Mouse (Mus musculus) G1E (cell line): ENCODE data around the gene Mtor. TPM values are rescaled to one million over a fixed set of nuclear protein-coding genes. Genes with fewer than 3 reads are reported as not detected.

Source experiments
- ATAC-seq: 2 replicates; pipeline ENCODE4 v1.8.0; 2016; ENCODE audit warnings: mild to moderate bottlenecking; ENCODE audit not compliant: insufficient number of reproducible peaks, poor library complexity, low FRiP score, severe bottlenecking; ENCODE audit errors: extremely low read depth
- DNase-seq: peaks from one replicate; pipeline ENCODE4 v3.0.0; 2012; ENCODE audit warnings: low spot score
- H3K27me3 ChIP-seq: 2 replicates; pipeline ENCODE4 v1.6.1; 2012; ENCODE audit warnings: mild to moderate bottlenecking, low read length, inconsistent platforms; ENCODE audit not compliant: insufficient read depth
- H3K36me3 ChIP-seq: replicated peaks from 2 replicates; pipeline ENCODE3; 2012; ENCODE audit warnings: mild to moderate bottlenecking, inconsistent platforms
- H3K4me1 ChIP-seq: 2 replicates; pipeline ENCODE4 v1.6.1; 2012; ENCODE audit warnings: low read depth, low read length, inconsistent platforms, mixed read lengths; ENCODE audit not compliant: insufficient read depth
- H3K4me3 ChIP-seq: 2 replicates; pipeline ENCODE4 v1.5.1; 2012; ENCODE audit warnings: low read depth, mild to moderate bottlenecking, inconsistent platforms, low read length, moderate library complexity, mixed read lengths
- H3K9me3 ChIP-seq: replicated peaks from 2 replicates; pipeline ENCODE4 v1.6.1; 2012; ENCODE audit warnings: inconsistent platforms
- CTCF ChIP-seq: IDR thresholded peaks from 2 replicates; pipeline ENCODE4 v1.5.1; 2012; ENCODE audit warnings: low read depth, low read length, inconsistent platforms, mixed read lengths
- GATA1 ChIP-seq: IDR thresholded peaks from 2 replicates; pipeline ENCODE4 v1.6.1; 2012; ENCODE audit warnings: borderline replicate concordance, low read length, inconsistent platforms, mixed read lengths
- GATA2 ChIP-seq: IDR thresholded peaks from 2 replicates; pipeline ENCODE4 v1.6.1; 2012; ENCODE audit warnings: low read depth, low read length, inconsistent platforms, borderline replicate concordance
- POLR2AphosphoS5 ChIP-seq: IDR thresholded peaks from 2 replicates; pipeline ENCODE4 v1.6.1; 2012; ENCODE audit warnings: low read depth, low read length, inconsistent platforms; ENCODE audit not compliant: insufficient replicate concordance
- TAL1 ChIP-seq: conservative IDR thresholded peaks from 2 replicates; pipeline ENCODE4 v1.6.1; 2012; ENCODE audit warnings: low read depth, low read length, inconsistent platforms, mixed read lengths
- polyA plus RNA-seq: library from polyadenylated mRNA; stranded (reverse); fragments of >175 nt; gene quantifications from 2 replicates; pipeline ENCODE4 v1.2.3, GENCODE M21; 2012
- total RNA-seq, 2 experiments: library from RNA; stranded (forward) in 1 of 2; stranded (reverse) in 1 of 2; fragments of 200-1000 nt in 1 of 2; fragments of >200 nt in 1 of 2; fragmentation: Nextera tagmentation in 1 of 2; gene quantifications; 2 replicates each; pipeline ENCODE4 v1.2.3; 2014 to 2017

The Mtor gene
- total and polyA plus RNA-seq, 3 experiments = 11.3 to 41.7 (median 13.8) TPM

GRCm38 (mm10) chr4:148601871-148602270 lies 153.5 kb downstream of the Mtor start:
- no peak for TF ChIP-seq GATA2
- no peak for TF ChIP-seq CTCF
- TF ChIP-seq POLR2AphosphoS5 = no peak
- no peak for TF ChIP-seq GATA1
- TF ChIP-seq TAL1 = no peak
- H3K4me3 ChIP-seq = no peak overlapping the region
- H3K9me3 ChIP-seq = peaks cover 2% of the 10 kb centered on the region; the same call in 1 of the 2 replicates
- no peaks in the 10 kb centered on the region for H3K27me3 ChIP-seq
- H3K36me3 ChIP-seq = peaks cover 89% of the 10 kb centered on the region
- peaks cover 20% of the 10 kb centered on the region for H3K4me1 ChIP-seq
- ATAC-seq = no peak
- no peak for DNase-seq

GRCm38 (mm10) chr4:148602357-148603120 lies 154.1 kb downstream of the Mtor start, which contains the start of gene Masp2:
TSS of gene Masp2 (plus strand) at chr4:148602554.
- no peaks in the 10 kb centered on the region for H3K27me3 ChIP-seq
- peaks cover 88% of the 10 kb centered on the region for H3K36me3 ChIP-seq

GRCm38 (mm10) chr4:148603376-148604139 lies 155.1 kb downstream of the Mtor start:
- peaks cover 86% of the 10 kb centered on the region for H3K36me3 ChIP-seq
- H3K4me1 ChIP-seq = peaks cover 19% of the 10 kb centered on the region
- H3K9me3 ChIP-seq = no peaks in the 10 kb centered on the region
- ATAC-seq = no peak
- TF ChIP-seq GATA2 (no peak), POLR2AphosphoS5 (no peak), GATA1 (no peak), CTCF (no peak), TAL1 (no peak)
- DNase-seq = no peak
- H3K4me3 ChIP-seq = no peak overlapping the region
- H3K27me3 ChIP-seq = no peaks in the 10 kb centered on the region

More at GRCm38 (mm10) chr4:148602357-148603120, 154.1 kb downstream of the Mtor start, which contains the start of gene Masp2:
- DNase-seq = no peak
- Histone ChIP-seq H3K4me3 (no peak within 1 kb of the TSS), H3K9me3 (peaks cover 2% of the 10 kb centered on the region; the same call in 1 of the 2 replicates), H3K4me1 (peaks cover 20% of the 10 kb centered on the region)
- ATAC-seq = no peak
- no peak for TF ChIP-seq GATA2
- no peak for TF ChIP-seq POLR2AphosphoS5
- no peak for TF ChIP-seq TAL1
- TF ChIP-seq CTCF = no peak
- no peak for TF ChIP-seq GATA1

- Histone ChIP-seq H3K4me1 (peaks cover 19% of the 10 kb centered on the region), H3K27me3 (no peaks in the 10 kb centered on the region), H3K36me3 (peaks cover 88% of the 10 kb centered on the region), H3K9me3 (no peaks in the 10 kb centered on the region), H3K4me3 (no peak overlapping the region)
- no peak for ATAC-seq
- DNase-seq = no peak
- TF ChIP-seq GATA1 (no peak), GATA2 (no peak), CTCF (no peak), POLR2AphosphoS5 (no peak), TAL1 (no peak)
These were observed 155.7 kb downstream of the Mtor start for GRCm38 (mm10) chr4:148604141-148604540.

- H3K4me1 ChIP-seq = peaks cover 19% of the 10 kb centered on the region
- H3K27me3 ChIP-seq = no peaks in the 10 kb centered on the region
- H3K36me3 ChIP-seq = peaks cover 89% of the 10 kb centered on the region
- no peak overlapping the region for H3K4me3 ChIP-seq
- no peak for TF ChIP-seq GATA1
- TF ChIP-seq CTCF = peak; percentile 70
- ATAC-seq (peak; percentile 74), DNase-seq (peak; percentile 50)
- no peaks in the 10 kb centered on the region for H3K9me3 ChIP-seq
These were observed 156.2 kb downstream of the Mtor start for GRCm38 (mm10) chr4:148604541-148605165.

Other genes with a start within 250 kb of the Mtor start
- not detected in 2 replicates for gene Disp3, start 160.6 kb upstream of the Mtor start, total RNA-seq (2014; fragmentation: Nextera tagmentation)
- not detected in 2 replicates for gene Disp3, start 160.6 kb upstream of the Mtor start, total RNA-seq (2017)
- 0.01 TPM in 1 of 2 replicates, not detected in the other for gene Disp3, start 160.6 kb upstream of the Mtor start, polyA plus RNA-seq
- gene Ubiad1, start 3.8 kb upstream of the Mtor start, total RNA-seq (2014; fragmentation: Nextera tagmentation) = 35.9 and 42.1 TPM in 2 replicates
- 15.7 and 16.8 TPM in 2 replicates for gene Ubiad1, start 3.8 kb upstream of the Mtor start, total RNA-seq (2017)
- 16.3 and 18.1 TPM in 2 replicates for gene Ubiad1, start 3.8 kb upstream of the Mtor start, polyA plus RNA-seq
- gene Angptl7, start 51.8 kb downstream of the Mtor start, total RNA-seq (2014; fragmentation: Nextera tagmentation) = not detected in 2 replicates
- 0.05 TPM in 1 of 2 replicates, not detected in the other for gene Angptl7, start 51.8 kb downstream of the Mtor start, total RNA-seq (2017)
- not detected in 2 replicates for gene Angptl7, start 51.8 kb downstream of the Mtor start, polyA plus RNA-seq
- gene Exosc10, start 109.8 kb downstream of the Mtor start, total RNA-seq (2014; fragmentation: Nextera tagmentation) = 133 and 151 TPM in 2 replicates
- 78.0 and 79.7 TPM in 2 replicates for gene Exosc10, start 109.8 kb downstream of the Mtor start, total RNA-seq (2017)
- 48.8 and 55.9 TPM in 2 replicates for gene Exosc10, start 109.8 kb downstream of the Mtor start, polyA plus RNA-seq
- gene Srm, start 142.9 kb downstream of the Mtor start, total RNA-seq (2014; fragmentation: Nextera tagmentation) = 328 and 436 TPM in 2 replicates
- gene Srm, start 142.9 kb downstream of the Mtor start, total RNA-seq (2017) = 37.8 and 39.5 TPM in 2 replicates
- gene Srm, start 142.9 kb downstream of the Mtor start, polyA plus RNA-seq = 379 and 407 TPM in 2 replicates
- gene Masp2, start 153.9 kb downstream of the Mtor start, total RNA-seq (2014; fragmentation: Nextera tagmentation) = 16.5 and 18.1 TPM in 2 replicates
- 2.3 and 2.9 TPM in 2 replicates for gene Masp2, start 153.9 kb downstream of the Mtor start, total RNA-seq (2017)
- 0.57 and 0.69 TPM in 2 replicates for gene Masp2, start 153.9 kb downstream of the Mtor start, polyA plus RNA-seq
- 296 and 308 TPM in 2 replicates for gene Tardbp, start 178.4 kb downstream of the Mtor start, total RNA-seq (2014; fragmentation: Nextera tagmentation)
- gene Tardbp, start 178.4 kb downstream of the Mtor start, total RNA-seq (2017) = 465 and 649 TPM in 2 replicates
- 26.7 and 59.3 TPM in 2 replicates for gene Tardbp, start 178.4 kb downstream of the Mtor start, polyA plus RNA-seq
- gene Gm572, start 194.7 kb downstream of the Mtor start, total RNA-seq (2014; fragmentation: Nextera tagmentation) = not detected in 2 replicates
- not detected in 2 replicates for gene Gm572, start 194.7 kb downstream of the Mtor start, total RNA-seq (2017)
- not detected in 2 replicates for gene Gm572, start 194.7 kb downstream of the Mtor start, polyA plus RNA-seq